Mouse (Mus musculus): Measurements from ENCODE around the gene Usp20. TPM values are rescaled to one million over a fixed set of nuclear protein-coding genes. Genes with fewer than 3 reads are reported as not detected.
"Not testable (repeated sequence)": the region's sequence is repeated elsewhere in the genome, so short reads cannot be mapped to it uniquely, and the experiment has no call there.

Usp20 gene
- 29.4 and 31.1 TPM in 2 replicates for polyA plus RNA-seq (2015; fragmentation: Nextera tagmentation; extraction: Ambion mirVana)

DNA sequence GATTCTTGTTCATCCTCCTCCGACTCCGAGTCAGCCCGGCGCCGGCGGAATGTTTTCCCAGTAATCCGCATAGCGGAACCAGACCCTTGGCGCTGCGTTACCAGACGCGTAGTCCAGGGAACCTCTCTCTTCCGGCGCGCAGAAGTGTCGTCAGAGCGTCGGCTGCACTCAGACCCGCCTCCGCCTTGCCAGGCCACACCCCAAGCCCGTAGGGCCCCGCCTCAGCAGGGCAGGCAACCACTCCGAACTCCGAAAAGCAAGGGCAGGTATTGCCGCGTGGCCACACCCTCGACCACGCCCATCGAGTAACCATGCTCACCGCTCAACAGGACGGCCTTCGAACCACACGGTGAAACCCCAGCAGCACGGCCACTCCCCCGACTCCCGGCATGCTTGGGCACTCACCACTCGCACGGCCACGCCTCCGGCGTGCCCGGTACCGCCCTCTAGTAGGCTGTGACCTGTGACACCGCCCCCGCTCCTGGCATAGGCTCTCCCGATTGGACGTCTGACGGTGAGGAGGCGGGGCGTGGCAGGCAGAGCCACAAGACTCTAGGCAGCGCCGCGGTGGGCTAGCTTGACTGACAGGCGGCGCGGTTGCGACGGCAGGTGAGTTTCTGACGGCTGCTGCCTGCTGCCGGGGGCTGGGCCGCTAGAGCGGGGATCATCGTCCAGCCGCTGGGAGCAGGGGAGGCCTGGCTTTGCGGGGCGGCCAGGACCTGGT lies at the start of gene Usp20, which contains the start of gene BC005624:
TSS of gene Usp20 (plus strand) at position 490 of the 724 bp plus-strand sequence.
TSS of gene BC005624 (minus strand) at position 412 of the 724 bp plus-strand sequence.
- under 1% methylated on average over 66 of the region's 66 CpGs for WGBS

GRCm38 (mm10) chr2:30933032-30933431 lies 49.0 kb upstream of the Usp20 start:
- Histone ChIP-seq H3K9ac (no peak overlapping the region), H3K27me3 (no peaks in the 10 kb centered on the region), H3K36me3 (no peaks in the 10 kb centered on the region), H3K9me3 (replicated peaks) (no peaks in the 10 kb centered on the region), H3K4me1 (peaks cover 18% of the 10 kb centered on the region), H3K4me2 (replicated peaks) (no peak overlapping the region), H3K27ac (replicated peaks) (no peak overlapping the region), H3K4me3 (replicated peaks) (no peak overlapping the region)
- 59% methylated on average over 6 of the region's 6 CpGs for WGBS
- ATAC-seq (ENCODE audit: insufficient number of reproducible peaks, low FRiP score, low TSS enrichment, low read depth), result no peak

More for the DNA sequence above, at the start of gene Usp20, which contains the start of gene BC005624:
- Histone ChIP-seq H3K9me3 (replicated peaks) (no peaks in the 10 kb centered on the region), H3K27me3 (no peaks in the 10 kb centered on the region), H3K4me1 (peaks cover 25% of the 10 kb centered on the region), H3K27ac (replicated peaks) (peak within 1 kb of the TSS; percentile 59), H3K9ac (peak within 1 kb of the TSS; percentile 55), H3K36me3 (peaks cover 30% of the 10 kb centered on the region), H3K4me2 (replicated peaks) (peak within 1 kb of the TSS; percentile 80), H3K4me3 (replicated peaks) (peak within 1 kb of the TSS; percentile 81)
- peak; percentile 99 for ATAC-seq (ENCODE audit: insufficient number of reproducible peaks, low FRiP score, low TSS enrichment, low read depth)

DNA sequence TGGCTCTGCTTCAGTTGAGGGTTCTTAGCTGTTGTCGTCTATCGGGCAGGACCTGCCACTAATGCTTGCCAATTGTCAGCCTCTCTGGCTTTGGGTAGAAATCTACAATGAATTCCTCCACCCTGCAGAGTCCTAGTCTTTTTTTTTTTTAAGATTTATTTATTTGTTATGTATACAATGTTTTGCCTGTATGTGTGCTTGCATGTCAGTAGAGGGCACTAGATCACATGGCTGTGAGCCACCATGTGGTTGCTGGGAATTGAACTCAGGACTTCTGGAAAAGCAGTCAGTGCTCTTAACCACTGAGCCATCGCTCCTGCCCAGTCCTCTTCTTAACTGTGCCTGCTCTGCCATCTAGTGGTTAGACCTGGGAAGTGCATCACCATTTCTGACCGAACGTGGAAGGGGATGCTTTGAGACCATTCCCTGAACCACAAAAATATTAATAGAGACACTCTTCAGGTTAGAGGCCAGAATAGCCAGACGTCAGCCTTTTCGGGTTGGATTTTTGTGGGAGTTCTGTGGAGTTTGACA lies 48.1 kb upstream of the Usp20 start:
- 20% methylated on average over 7 of the region's 7 CpGs for WGBS
- no peak overlapping the region for H3K9ac ChIP-seq
- no peaks in the 10 kb centered on the region for H3K36me3 ChIP-seq
- no peak for ATAC-seq (ENCODE audit: insufficient number of reproducible peaks, low FRiP score, low TSS enrichment, low read depth)
- H3K27me3 ChIP-seq, result no peaks in the 10 kb centered on the region
- H3K4me3 ChIP-seq (replicated peaks), result no peak overlapping the region
- no peak overlapping the region for H3K4me2 ChIP-seq (replicated peaks)
- H3K4me1 ChIP-seq, result peaks cover 10% of the 10 kb centered on the region
- H3K9me3 ChIP-seq (replicated peaks), result no peaks in the 10 kb centered on the region
- H3K27ac ChIP-seq (replicated peaks), result no peak overlapping the region

DNA sequence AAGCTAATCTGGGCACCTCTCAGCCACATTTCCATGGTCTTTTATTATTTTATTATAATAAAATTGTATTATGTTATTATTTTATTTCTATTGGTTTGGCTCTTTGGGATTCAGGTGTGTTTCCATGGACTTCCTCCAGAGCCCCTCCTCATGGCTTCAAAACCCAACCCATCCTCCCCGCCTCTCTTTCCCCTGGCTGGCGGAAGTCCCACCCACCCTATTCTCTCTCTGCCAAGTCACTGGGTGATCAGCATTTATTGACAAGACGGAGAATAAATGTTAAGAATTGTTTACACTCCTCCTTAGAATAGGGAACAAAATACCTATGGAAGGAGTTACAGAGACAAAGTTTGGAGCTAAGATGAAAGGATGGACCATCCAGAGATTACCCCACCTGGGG lies 45.3 kb upstream of the Usp20 start:
- H3K9ac ChIP-seq, result no peak overlapping the region
- 74% methylated on average over 3 of the region's 3 CpGs for WGBS
- no peak overlapping the region for H3K27ac ChIP-seq (replicated peaks)
- no peak overlapping the region for H3K4me3 ChIP-seq (replicated peaks)
- H3K9me3 ChIP-seq (replicated peaks), result no peaks in the 10 kb centered on the region
- no peaks in the 10 kb centered on the region for H3K27me3 ChIP-seq
- ATAC-seq (ENCODE audit: insufficient number of reproducible peaks, low FRiP score, low TSS enrichment, low read depth), result no peak
- no peaks in the 10 kb centered on the region for H3K36me3 ChIP-seq
- H3K4me2 ChIP-seq (replicated peaks), result no peak overlapping the region
- H3K4me1 ChIP-seq, result no peaks in the 10 kb centered on the region

GRCm38 (mm10) chr2:30937731-30938130 lies 44.3 kb upstream of the Usp20 start:
- Histone ChIP-seq H3K36me3 (no peaks in the 10 kb centered on the region), H3K4me2 (replicated peaks) (no peak overlapping the region), H3K27me3 (no peaks in the 10 kb centered on the region), H3K4me3 (replicated peaks) (no peak overlapping the region), H3K27ac (replicated peaks) (no peak overlapping the region), H3K4me1 (peaks cover 3% of the 10 kb centered on the region; the same call in 1 of the 2 replicates), H3K9me3 (replicated peaks) (no peaks in the 10 kb centered on the region), H3K9ac (no peak overlapping the region)
- WGBS, result 77% methylated on average over 8 of the region's 8 CpGs
- ATAC-seq (ENCODE audit: insufficient number of reproducible peaks, low FRiP score, low TSS enrichment, low read depth), result no peak

DNA sequence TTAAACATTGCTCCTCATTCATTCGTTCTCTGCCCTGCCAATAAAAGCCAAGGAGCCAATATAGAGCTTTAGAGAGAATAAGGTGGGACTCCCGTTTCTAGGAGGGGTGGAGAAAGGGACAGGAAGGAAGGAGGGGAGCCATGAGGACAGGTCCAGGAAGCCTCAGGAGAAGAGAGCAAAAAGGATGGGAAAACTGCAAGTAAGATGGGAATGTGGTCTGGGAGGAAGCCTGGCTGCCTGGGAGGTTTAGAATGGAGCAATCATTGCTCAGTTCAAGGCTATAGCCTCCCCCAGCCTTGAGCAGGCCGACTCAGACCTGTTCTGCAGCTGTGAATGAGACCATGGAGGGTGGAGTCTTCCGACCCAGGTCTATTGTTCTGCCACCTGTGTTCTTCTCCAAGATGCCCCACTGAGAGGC lies 43.5 kb upstream of the Usp20 start:
- no peak for ATAC-seq (ENCODE audit: insufficient number of reproducible peaks, low FRiP score, low TSS enrichment, low read depth)
- Histone ChIP-seq H3K4me3 (replicated peaks) (no peak overlapping the region), H3K27me3 (no peaks in the 10 kb centered on the region), H3K36me3 (no peaks in the 10 kb centered on the region), H3K4me2 (replicated peaks) (no peak overlapping the region), H3K9me3 (replicated peaks) (no peaks in the 10 kb centered on the region), H3K27ac (replicated peaks) (no peak overlapping the region), H3K4me1 (peaks cover 4% of the 10 kb centered on the region; the same call in 1 of the 2 replicates), H3K9ac (no peak overlapping the region)
- WGBS, result 55% methylated on average over 4 of the region's 4 CpGs

GRCm38 (mm10) chr2:30941586-30941985 lies 40.5 kb upstream of the Usp20 start:
- Histone ChIP-seq H3K4me1 (peaks cover 4% of the 10 kb centered on the region; the same call in 1 of the 2 replicates), H3K9ac (no peak overlapping the region), H3K27ac (replicated peaks) (no peak overlapping the region), H3K36me3 (no peaks in the 10 kb centered on the region), H3K27me3 (no peaks in the 10 kb centered on the region), H3K4me2 (replicated peaks) (no peak overlapping the region), H3K4me3 (replicated peaks) (no peak overlapping the region), H3K9me3 (replicated peaks) (no peaks in the 10 kb centered on the region)
- 82% methylated on average over 5 of the region's 5 CpGs for WGBS
- no peak for ATAC-seq (ENCODE audit: insufficient number of reproducible peaks, low FRiP score, low TSS enrichment, low read depth)

DNA sequence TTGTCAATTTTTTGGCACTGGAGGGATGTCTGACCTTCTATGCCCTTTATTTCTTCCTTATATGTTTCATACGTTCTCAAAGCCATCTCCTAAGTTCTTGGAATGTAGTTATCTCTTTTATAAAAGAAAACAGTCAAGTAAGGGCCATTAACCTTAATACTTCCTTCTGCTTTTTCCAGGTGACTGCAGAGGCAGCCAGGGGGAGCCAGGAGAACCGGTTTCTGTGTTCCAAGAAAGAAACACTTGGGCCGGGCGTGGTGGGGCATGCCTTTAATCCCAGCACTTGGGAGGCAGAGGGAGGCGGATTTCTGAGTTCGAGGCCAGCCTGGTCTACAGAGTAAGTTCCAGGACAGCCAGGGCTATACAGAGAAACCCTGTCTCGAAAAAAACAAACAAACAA lies 40.0 kb upstream of the Usp20 start:
- H3K27ac ChIP-seq (replicated peaks); H3K4me3 ChIP-seq (replicated peaks): not testable (repeated sequence)
- 36% methylated on average over 7 of the region's 7 CpGs for WGBS

DNA sequence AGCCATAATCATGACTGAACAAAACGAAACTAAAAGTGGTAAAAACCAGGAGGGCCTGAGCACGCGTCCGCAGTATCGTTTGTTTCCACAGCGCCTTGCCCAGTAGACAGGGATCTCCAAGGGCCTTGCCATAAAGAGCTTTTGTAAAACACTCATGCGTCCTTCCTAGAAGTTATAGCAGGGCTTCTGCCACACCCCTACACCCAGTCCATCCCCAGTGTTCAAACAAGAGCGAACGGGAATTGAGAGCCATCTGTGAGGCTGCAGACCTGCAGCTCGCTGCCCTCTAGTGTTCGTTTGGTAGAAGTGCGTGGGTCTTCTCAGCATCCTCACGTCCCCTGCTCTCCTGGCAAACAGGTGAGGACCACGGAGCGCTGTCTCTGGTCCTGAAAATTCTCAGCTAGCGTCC lies 39.5 kb upstream of the Usp20 start:
- Histone ChIP-seq H3K4me1 (peaks cover 4% of the 10 kb centered on the region; the same call in 1 of the 2 replicates), H3K9ac (no peak overlapping the region), H3K27ac (replicated peaks) (no peak overlapping the region), H3K4me2 (replicated peaks) (peak overlapping the region; percentile 45), H3K36me3 (no peaks in the 10 kb centered on the region), H3K9me3 (replicated peaks) (no peaks in the 10 kb centered on the region), H3K27me3 (no peaks in the 10 kb centered on the region), H3K4me3 (replicated peaks) (peak overlapping the region; percentile 36)
- WGBS, result 27% methylated on average over 16 of the region's 16 CpGs
- no peak for ATAC-seq (ENCODE audit: insufficient number of reproducible peaks, low FRiP score, low TSS enrichment, low read depth)

More for the DNA sequence above, 40.0 kb upstream of the Usp20 start:
- not testable (repeated sequence) for H3K36me3 ChIP-seq; H3K4me1 ChIP-seq; H3K4me2 ChIP-seq (replicated peaks); H3K9me3 ChIP-seq (replicated peaks); H3K9ac ChIP-seq; H3K27me3 ChIP-seq; ATAC-seq (ENCODE audit: insufficient number of reproducible peaks, low FRiP score, low TSS enrichment, low read depth)

DNA sequence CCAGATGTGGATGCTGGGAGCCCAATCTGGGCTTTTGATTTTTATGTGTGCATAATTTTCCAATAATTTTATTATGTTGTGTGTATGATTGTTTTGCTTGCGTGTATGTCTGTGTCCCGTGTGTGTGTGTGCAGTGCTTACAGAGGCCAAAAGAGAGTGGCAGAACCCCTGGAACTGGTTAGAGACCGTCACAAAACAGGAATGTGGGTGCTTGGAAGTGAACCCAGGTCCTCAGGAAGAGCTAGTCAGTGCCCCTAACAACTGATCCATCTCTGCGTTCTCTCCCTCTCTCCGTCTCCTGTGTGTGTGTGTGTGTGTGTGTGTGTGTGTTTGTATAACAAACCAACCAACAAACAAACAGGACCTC lies 29.6 kb upstream of the Usp20 start:
- Histone ChIP-seq H3K4me2 (replicated peaks) (peak overlapping the region; percentile 60), H3K9me3 (replicated peaks) (no peaks in the 10 kb centered on the region), H3K4me1 (peaks cover 34% of the 10 kb centered on the region), H3K9ac (no peak overlapping the region), H3K27me3 (no peaks in the 10 kb centered on the region), H3K27ac (replicated peaks) (peak overlapping the region; percentile 90), H3K36me3 (peaks cover 26% of the 10 kb centered on the region), H3K4me3 (replicated peaks) (peak overlapping the region; percentile 84)
- no peak for ATAC-seq (ENCODE audit: insufficient number of reproducible peaks, low FRiP score, low TSS enrichment, low read depth)
- 19% methylated on average over 5 of the region's 5 CpGs for WGBS

DNA sequence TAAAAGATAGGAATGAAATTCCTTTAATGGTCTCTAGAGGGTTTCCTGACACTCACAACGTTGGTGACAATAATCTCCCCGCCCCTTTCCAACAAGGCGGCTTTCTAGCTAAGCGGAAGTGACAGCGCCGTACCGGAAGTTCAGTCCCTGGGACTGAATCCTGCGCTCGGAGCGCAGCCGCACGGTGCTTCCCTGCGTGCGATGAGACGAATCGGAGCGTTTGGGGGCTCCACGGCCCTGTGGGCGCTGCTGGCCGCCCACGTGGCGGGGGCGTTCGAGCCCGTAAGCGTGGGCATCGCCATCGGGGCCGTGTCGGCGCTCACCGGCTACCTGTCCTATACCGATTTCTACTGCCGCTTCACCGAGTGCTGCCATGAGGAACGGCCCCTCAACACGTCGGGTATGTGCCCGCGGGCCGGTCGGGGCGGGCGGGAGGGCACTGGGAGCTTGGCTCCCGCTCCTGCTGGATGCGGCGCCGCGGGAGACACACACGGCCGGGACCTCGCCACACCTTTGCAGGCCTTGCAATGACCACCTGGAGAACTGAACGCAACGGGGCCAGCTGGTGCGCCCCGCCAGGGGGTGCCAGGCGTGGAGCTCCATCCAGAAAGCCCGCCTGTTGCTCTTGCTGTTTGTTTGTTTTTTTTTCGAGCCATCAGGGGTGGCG lies 29.1 kb upstream of the Usp20 start, which contains the start of gene Tor1b:
TSS of gene Tor1b (plus strand) at position 136 of the 667 bp plus-strand sequence.
- Histone ChIP-seq H3K4me2 (replicated peaks) (peak within 1 kb of the TSS; percentile 60), H3K27ac (replicated peaks) (peak within 1 kb of the TSS; percentile 90), H3K4me1 (peaks cover 34% of the 10 kb centered on the region), H3K9ac (peak within 1 kb of the TSS; percentile 74), H3K27me3 (no peaks in the 10 kb centered on the region), H3K36me3 (peaks cover 31% of the 10 kb centered on the region), H3K9me3 (replicated peaks) (no peaks in the 10 kb centered on the region), H3K4me3 (replicated peaks) (peak within 1 kb of the TSS; percentile 84)
- under 1% methylated on average over 60 of the region's 60 CpGs for WGBS
- peak; percentile 83 for ATAC-seq (ENCODE audit: insufficient number of reproducible peaks, low FRiP score, low TSS enrichment, low read depth)

Data from embryonic facial prominence, embryonic 15.5 days (tissue).